Mouse (Mus musculus) MEL (cell line): ENCODE measurements around the gene Ppia. TPM values are rescaled to one million over a fixed set of nuclear protein-coding genes. Genes with fewer than 3 reads are reported as not detected.
A peak's percentile ranks its signal among the peaks of the same experiment; 100 is the strongest.

Source experiments
- DNase-seq: peaks from one replicate; pipeline ENCODE4 v3.0.0; 2011; ENCODE audit warnings: low read depth, low spot score
- H3K27ac ChIP-seq: 2 replicates; pipeline ENCODE4 v1.5.1; 2012; ENCODE audit warnings: low read depth, mild to moderate bottlenecking, control low read depth, low read length, moderate library complexity; ENCODE audit not compliant: control insufficient read depth
- H3K27me3 ChIP-seq, 2 experiments: fragments of 150-350 bp in 1 of 2; sonication (generic) in 1 of 2; 2 replicates each; pipeline ENCODE4 v1.6.1; 2012; ENCODE audit warnings: low read length in 2 of 2, mild to moderate bottlenecking in 2 of 2, improper control_type of control experiment in 1 of 2, moderate library complexity in 1 of 2; ENCODE audit not compliant: insufficient read depth in 2 of 2, control insufficient read depth in 1 of 2
- H3K36me3 ChIP-seq, 2 experiments: 2 replicates each; pipeline ENCODE4 v1.6.1; 2012 to 2014; ENCODE audit warnings: low read length in 2 of 2, improper control_type of control experiment in 1 of 2, inconsistent platforms in 1 of 2, mild to moderate bottlenecking in 1 of 2; ENCODE audit not compliant: insufficient read depth in 2 of 2, control insufficient read depth in 1 of 2
- H3K4me1 ChIP-seq, 2 experiments: fragments of 150-350 bp in 1 of 2; sonication (generic) in 1 of 2; 2 replicates each; pipeline ENCODE4 v1.6.1; 2012; ENCODE audit warnings: low read length in 2 of 2, improper control_type of control experiment in 1 of 2, mild to moderate bottlenecking in 1 of 2; ENCODE audit not compliant: insufficient read depth in 2 of 2, control insufficient read depth in 1 of 2
- H3K4me3 ChIP-seq, 2 experiments: fragments of 150-350 bp in 1 of 2; sonication (generic) in 1 of 2; 2 replicates each; pipeline ENCODE4 v1.5.1; 2012; ENCODE audit warnings: low read depth in 2 of 2, low read length in 2 of 2, mild to moderate bottlenecking in 2 of 2, moderate library complexity in 2 of 2, control low read depth in 1 of 2, improper control_type of control experiment in 1 of 2; ENCODE audit not compliant: control insufficient read depth in 1 of 2, insufficient read depth in 1 of 2
- H3K79me2 ChIP-seq: 2 replicates; pipeline ENCODE4 v1.6.1; 2012; ENCODE audit warnings: mild to moderate bottlenecking, low read length, moderate library complexity; ENCODE audit not compliant: control insufficient read depth, poor library complexity, insufficient read depth
- H3K9ac ChIP-seq: 2 replicates; pipeline ENCODE4 v1.6.1; 2012; ENCODE audit warnings: low read depth, mild to moderate bottlenecking, control low read depth, low read length, moderate library complexity; ENCODE audit not compliant: control insufficient read depth, poor library complexity, severe bottlenecking
- H3K9me3 ChIP-seq: fragments of 150-350 bp; sonication (generic); replicated peaks from 2 replicates; pipeline ENCODE4 v1.6.1; 2012; ENCODE audit warnings: mild to moderate bottlenecking, low read length, improper control_type of control experiment, moderate library complexity; ENCODE audit not compliant: insufficient read depth
- BHLHE40 ChIP-seq: IDR thresholded peaks from 2 replicates; pipeline ENCODE4 v1.6.1; 2012; ENCODE audit warnings: low read depth, mild to moderate bottlenecking, inconsistent platforms, low read length, improper control_type of control experiment, borderline replicate concordance
- CHD2 ChIP-seq: IDR thresholded peaks from 2 replicates; pipeline ENCODE4 v1.6.1; 2011; ENCODE audit warnings: low read length, improper control_type of control experiment
- CTCF ChIP-seq, 3 experiments: IDR thresholded peaks in 2 of 3; conservative IDR thresholded peaks in 1 of 3; 2 replicates each; pipeline ENCODE4 v1.5.1; 2011 to 2012; ENCODE audit warnings: low read length in 3 of 3, low read depth in 2 of 3, mild to moderate bottlenecking in 2 of 3, improper control_type of control experiment in 1 of 3, inconsistent platforms in 1 of 3, mixed read lengths in 1 of 3, moderate library complexity in 1 of 3; ENCODE audit not compliant: control insufficient read depth in 1 of 3, insufficient read depth in 1 of 3, poor library complexity in 1 of 3, severe bottlenecking in 1 of 3
- E2F4 ChIP-seq: IDR thresholded peaks from 2 replicates; pipeline ENCODE4 v1.6.1; 2011; ENCODE audit warnings: low read depth, low read length, improper control_type of control experiment, borderline replicate concordance
- MAZ ChIP-seq: IDR thresholded peaks from 2 replicates; pipeline ENCODE4 v1.6.1; 2012; ENCODE audit warnings: low read depth, mild to moderate bottlenecking, inconsistent platforms, low read length, improper control_type of control experiment
- MXI1 ChIP-seq: IDR thresholded peaks from 2 replicates; pipeline ENCODE4 v1.6.1; 2011; ENCODE audit warnings: mild to moderate bottlenecking, low read depth, low read length, improper control_type of control experiment
- MYC ChIP-seq: IDR thresholded peaks from 2 replicates; pipeline ENCODE4 v1.6.1; 2011; ENCODE audit warnings: low read depth, mild to moderate bottlenecking, low read length, improper control_type of control experiment, moderate library complexity
- NELFE ChIP-seq: IDR thresholded peaks from 2 replicates; pipeline ENCODE4 v1.6.1; 2011; ENCODE audit warnings: low read depth, low read length, improper control_type of control experiment
- POLR2A ChIP-seq, 2 experiments: IDR thresholded peaks; 2 replicates each; pipeline ENCODE4 v1.6.1; 2011 to 2012; ENCODE audit warnings: low read length in 2 of 2, mild to moderate bottlenecking in 2 of 2, control low read depth in 1 of 2, improper control_type of control experiment in 1 of 2, low read depth in 1 of 2, moderate library complexity in 1 of 2; ENCODE audit not compliant: control insufficient read depth in 1 of 2, insufficient read depth in 1 of 2, poor library complexity in 1 of 2
- POLR2AphosphoS2 ChIP-seq: IDR thresholded peaks from 2 replicates; pipeline ENCODE4 v1.6.1; 2011; ENCODE audit warnings: low read length, improper control_type of control experiment
- SMC3 ChIP-seq: IDR thresholded peaks from 2 replicates; pipeline ENCODE4 v1.6.1; 2011; ENCODE audit warnings: low read depth, low read length, improper control_type of control experiment
- TBP ChIP-seq: IDR thresholded peaks from 2 replicates; pipeline ENCODE4 v1.8.0; 2011; ENCODE audit warnings: low read depth, low read length, improper control_type of control experiment
- TCF12 ChIP-seq: IDR thresholded peaks from 2 replicates; pipeline ENCODE4 v1.6.1; 2014; ENCODE audit warnings: low read depth, mild to moderate bottlenecking, inconsistent platforms, low read length, improper control_type of control experiment, moderate library complexity
- USF2 ChIP-seq, 2 experiments: IDR thresholded peaks; 2 replicates each; pipeline ENCODE4 v1.6.1; 2011 to 2012; ENCODE audit warnings: improper control_type of control experiment in 2 of 2, low read length in 2 of 2, borderline replicate concordance in 1 of 2, inconsistent platforms in 1 of 2, low read depth in 1 of 2, mild to moderate bottlenecking in 1 of 2; ENCODE audit not compliant: insufficient read depth in 1 of 2
- ZC3H11A ChIP-seq: IDR thresholded peaks from 2 replicates; pipeline ENCODE4 v1.6.1; 2012; ENCODE audit warnings: low read depth, mild to moderate bottlenecking, inconsistent platforms, low read length, improper control_type of control experiment
- ZKSCAN1 ChIP-seq: IDR thresholded peaks from 2 replicates; pipeline ENCODE4 v1.6.1; 2012; ENCODE audit warnings: low read depth, mild to moderate bottlenecking, inconsistent platforms, low read length, improper control_type of control experiment, moderate library complexity
- ZMIZ1 ChIP-seq: IDR thresholded peaks from 2 replicates; pipeline ENCODE4 v1.6.1; 2012; ENCODE audit warnings: low read depth, mild to moderate bottlenecking, inconsistent platforms, low read length, improper control_type of control experiment, moderate library complexity
- ZNF384 ChIP-seq: IDR thresholded peaks from 2 replicates; pipeline ENCODE4 v1.6.1; 2012; ENCODE audit warnings: low read depth, mild to moderate bottlenecking, inconsistent platforms, low read length, improper control_type of control experiment
- polyA plus RNA-seq, 2 experiments: library from polyadenylated mRNA; stranded (reverse) in 1 of 2; unstranded in 1 of 2; fragments of >175 nt in 1 of 2; fragments of >200 nt in 1 of 2; gene quantifications; 2 replicates each; pipeline versions ENCODE4 v1.2.1 to v1.2.4; 2012; ENCODE audit warnings: low replicate concordance in 2 of 2, low read depth in 1 of 2; ENCODE audit not compliant: insufficient read length in 2 of 2, insufficient read depth in 1 of 2, missing spikeins in 1 of 2
- total RNA-seq: library from RNA; depleted of rRNA; stranded (reverse); fragments of 300-350 nt; gene quantifications from 2 replicates; pipeline ENCODE4 v1.2.3, GENCODE M21; 2012

Ppia gene
- total and polyA plus RNA-seq, 3 experiments: 3,662 to 7,288 TPM; not detected in 1

- H3K4me3 ChIP-seq: no peak overlapping the region
- no peak overlapping the region for H3K27ac ChIP-seq
- peaks cover 0 to 8% of the 10 kb centered on the region in 2 experiments; a peak in 2 of 4 replicates for H3K36me3 ChIP-seq
- no peaks in the 10 kb centered on the region for H3K9me3 ChIP-seq
- no peaks in the 10 kb centered on the region for H3K79me2 ChIP-seq
- no peak for DNase-seq
- no peak overlapping the region for H3K9ac ChIP-seq
- 0 out of 4 replicates have a peak, but pooled peaks of 1 of the 2 experiments have one; percentile 17 for TF ChIP-seq POLR2A (IDR thresholded peaks at IDR 0.05; ENCODE audit: control insufficient read depth in 1 of 2, insufficient read depth in 1 of 2, low read depth in 1 of 2, low read length in 2 of 2, poor library complexity in 1 of 2)
- no peak for TF ChIP-seq CTCF (IDR thresholded peaks at IDR 0.05 in 2 of 3, conservative IDR thresholded peaks at IDR 0.05 in 1 of 3; ENCODE audit: control insufficient read depth in 1 of 3, insufficient read depth in 1 of 3, low read depth in 2 of 3, low read length in 3 of 3, poor library complexity in 1 of 3, severe bottlenecking in 1 of 3)
- 0 out of 2 replicates have a peak, but pooled peaks have one; percentile 17 for TF ChIP-seq ZKSCAN1
- no peak for TF ChIP-seq MXI1
- TF ChIP-seq ZC3H11A: no peak
- TF ChIP-seq CHD2: no peak
- TF ChIP-seq MYC: no peak
- no peak for TF ChIP-seq USF2 (IDR thresholded peaks at IDR 0.05; ENCODE audit: borderline replicate concordance in 1 of 2, insufficient read depth in 1 of 2, low read depth in 1 of 2, low read length in 2 of 2)
- no peak for TF ChIP-seq ZNF384
- no peak for TF ChIP-seq TCF12
- TF ChIP-seq ZMIZ1: no peak
- no peak for TF ChIP-seq MAZ
- TF ChIP-seq E2F4: no peak
- TF ChIP-seq SMC3: no peak
- no peak for TF ChIP-seq NELFE
- no peak for TF ChIP-seq BHLHE40
- no peaks in the 10 kb centered on the region for H3K27me3 ChIP-seq
- H3K4me1 ChIP-seq: no peaks in the 10 kb centered on the region
Observed at GRCm38 (mm10) chr11:6406251-6407161, 8.7 kb upstream of the Ppia start.

GRCm38 (mm10) chr11:6407162-6407621, 8.1 kb upstream of the Ppia start:
- Histone ChIP-seq H3K4me3 (no peak overlapping the region), H3K27ac (no peak overlapping the region), H3K36me3 (peaks cover 0 to 4% of the 10 kb centered on the region in 2 experiments; a peak in 1 of 4 replicates), H3K9me3 (no peaks in the 10 kb centered on the region), H3K27me3 (no peaks in the 10 kb centered on the region), H3K4me1 (no peaks in the 10 kb centered on the region), H3K9ac (no peak overlapping the region), H3K79me2 (no peaks in the 10 kb centered on the region)
- peak; percentile 77 for TF ChIP-seq POLR2AphosphoS2
- no peak for TF ChIP-seq TBP
- DNase-seq: no peak
